Mouse (Mus musculus) colon, adult 2 months (tissue): ENCODE measurements around the gene Cox8b. TPM values are rescaled to one million over a fixed set of nuclear protein-coding genes. Genes with fewer than 3 reads are reported as not detected.

Experiments
- polyA plus RNA-seq: library from polyadenylated mRNA; depleted of rRNA; stranded (reverse); fragments of >200 nt; gene quantifications from 2 replicates; pipeline ENCODE4 v1.2.3, GENCODE M21; 2012; rRNA removed

The Cox8b gene
- 3.4 and 4.0 TPM in 2 replicates for polyA plus RNA-seq

DNA sequence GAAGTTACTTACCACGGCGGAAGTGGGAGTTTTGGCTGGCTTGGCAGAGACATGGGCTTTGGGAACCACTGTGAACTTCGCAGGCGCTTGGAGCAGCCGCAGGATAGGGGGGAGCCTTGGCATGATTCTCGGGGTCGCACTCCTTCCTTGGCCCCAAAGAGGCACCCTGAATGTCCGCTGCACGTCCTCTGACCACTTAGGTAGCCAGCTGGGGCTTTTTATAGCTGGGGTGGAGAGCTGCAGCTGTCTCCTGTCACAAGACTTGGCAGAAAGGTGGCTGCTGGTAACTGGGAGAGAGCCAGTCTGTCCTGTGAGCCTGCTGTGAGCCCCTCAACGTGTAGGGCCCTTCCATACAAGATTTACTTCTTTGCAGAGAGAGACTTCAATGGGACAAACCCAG lies at the start of gene Cox8b:
TSS of gene Cox8b (minus strand) at position 227 of the 400 bp plus-strand sequence.

DNA sequence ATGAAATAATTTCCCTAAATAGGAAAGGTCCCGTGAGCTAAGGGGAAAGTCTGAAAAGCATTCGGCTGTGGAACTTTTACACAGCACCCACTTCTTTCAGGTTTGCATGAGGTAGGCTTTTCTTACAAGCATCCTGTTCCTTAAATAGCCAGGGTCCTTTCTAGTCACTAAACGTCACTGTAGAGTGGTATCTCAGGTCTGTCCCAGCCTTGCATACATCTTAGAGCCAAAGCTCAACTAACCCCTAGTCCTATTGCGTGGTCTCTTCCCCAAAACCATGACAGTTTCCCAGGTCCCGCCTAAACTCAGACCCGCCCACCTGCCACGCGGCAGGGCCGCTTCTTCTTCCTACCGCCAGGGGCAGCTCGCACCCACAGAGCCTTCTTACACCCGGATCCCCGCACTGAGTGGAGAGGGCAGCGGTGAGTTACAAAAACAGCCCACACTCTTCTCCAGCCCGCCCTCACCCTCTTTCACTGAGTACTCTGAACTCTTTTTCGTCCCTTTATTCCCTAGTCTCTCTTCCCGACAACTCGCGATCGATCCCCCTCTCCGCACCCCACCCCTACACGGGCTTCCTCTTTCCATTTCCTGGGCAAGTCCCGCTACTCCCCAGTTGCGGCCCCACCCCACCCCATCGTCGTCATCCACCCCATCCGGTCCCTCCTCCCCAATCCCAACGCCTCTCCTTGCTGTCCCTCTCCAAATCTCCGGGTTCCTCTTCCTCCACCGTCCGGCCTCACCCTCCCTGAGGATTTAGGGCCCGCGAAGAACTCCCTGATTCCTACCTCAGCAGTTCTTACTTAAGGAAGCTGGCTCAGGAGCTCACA lies 41.2 kb upstream of the Cox8b start, which contains the start of gene Pgghg:
TSS of gene Pgghg (plus strand) at position 170 of the 830 bp plus-strand sequence.

DNA sequence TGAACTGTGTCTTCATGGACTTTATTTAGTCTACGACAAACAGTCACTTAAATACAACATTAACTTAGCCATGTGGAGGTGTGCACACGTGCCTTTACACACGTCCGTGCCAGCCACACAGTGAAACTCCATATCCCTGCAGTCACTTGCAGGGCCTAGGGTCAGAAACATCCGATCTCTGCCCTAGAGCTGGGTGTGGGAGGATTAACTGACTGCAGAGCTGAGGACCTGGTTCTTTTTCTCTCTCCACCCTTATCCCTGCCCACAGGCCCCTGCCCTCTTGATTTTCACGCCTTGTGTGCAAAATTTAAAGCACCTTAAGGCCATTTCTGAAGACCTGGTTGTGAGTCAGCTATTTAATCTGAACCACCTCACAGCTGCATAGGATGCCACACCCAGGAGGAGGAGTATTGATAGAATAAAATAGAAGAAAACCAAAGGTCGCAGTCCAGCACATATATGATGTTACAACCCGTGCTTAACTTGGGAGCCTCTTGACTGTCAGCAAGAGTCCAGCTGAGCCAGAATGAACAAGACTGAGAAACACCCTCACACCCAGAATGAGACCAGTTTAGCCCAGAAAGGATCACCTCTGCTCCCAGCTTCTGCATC lies 20.3 kb upstream of the Cox8b start, which contains the start of gene Nlrp6:
TSS of gene Nlrp6 (plus strand) at position 485 of the 612 bp plus-strand sequence.

DNA sequence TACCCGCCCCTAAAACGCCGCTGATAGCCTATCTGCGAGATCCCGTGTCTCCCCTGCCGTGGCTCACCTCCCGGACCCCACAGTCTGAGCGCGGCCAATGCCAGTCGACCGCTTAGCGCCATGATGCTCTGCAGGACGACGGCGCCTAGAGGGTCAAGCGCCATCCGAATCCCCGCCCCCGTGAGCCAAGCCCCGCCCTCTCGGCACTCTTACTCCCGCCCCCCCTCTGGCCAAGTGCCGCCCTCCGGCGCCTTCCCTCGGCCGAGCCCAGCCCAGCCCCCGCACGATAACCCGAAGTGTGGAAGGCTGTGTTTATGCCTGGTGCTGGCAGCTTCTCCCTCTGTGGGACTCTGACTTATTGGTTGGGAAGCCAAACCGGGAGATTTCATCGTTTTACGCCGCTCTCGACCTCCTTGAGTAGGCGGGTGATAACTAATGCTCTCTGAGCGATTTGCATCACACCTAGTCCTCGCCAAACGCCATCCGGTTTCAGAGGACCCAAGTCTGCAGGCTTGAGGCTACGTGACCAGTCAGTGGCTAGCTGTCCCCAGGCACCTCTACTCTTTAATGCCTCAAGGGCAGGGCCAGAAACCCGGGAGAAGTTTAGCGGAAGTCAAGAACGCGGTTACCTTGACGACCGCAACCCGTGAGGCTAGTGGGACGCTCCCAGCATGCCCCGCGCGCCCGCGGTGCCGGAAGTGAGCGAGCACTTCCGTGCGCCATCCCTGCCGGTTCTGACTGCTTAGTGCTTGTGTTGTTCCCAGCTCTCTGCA lies 18.4 kb downstream of the Cox8b start, which contains the start of the genes Psmd13 and Sirt3:
TSS of gene Psmd13 (plus strand) at position 273 of the 773 bp plus-strand sequence.
TSS of gene Sirt3 (minus strand) at position 614 of the 773 bp plus-strand sequence.

DNA sequence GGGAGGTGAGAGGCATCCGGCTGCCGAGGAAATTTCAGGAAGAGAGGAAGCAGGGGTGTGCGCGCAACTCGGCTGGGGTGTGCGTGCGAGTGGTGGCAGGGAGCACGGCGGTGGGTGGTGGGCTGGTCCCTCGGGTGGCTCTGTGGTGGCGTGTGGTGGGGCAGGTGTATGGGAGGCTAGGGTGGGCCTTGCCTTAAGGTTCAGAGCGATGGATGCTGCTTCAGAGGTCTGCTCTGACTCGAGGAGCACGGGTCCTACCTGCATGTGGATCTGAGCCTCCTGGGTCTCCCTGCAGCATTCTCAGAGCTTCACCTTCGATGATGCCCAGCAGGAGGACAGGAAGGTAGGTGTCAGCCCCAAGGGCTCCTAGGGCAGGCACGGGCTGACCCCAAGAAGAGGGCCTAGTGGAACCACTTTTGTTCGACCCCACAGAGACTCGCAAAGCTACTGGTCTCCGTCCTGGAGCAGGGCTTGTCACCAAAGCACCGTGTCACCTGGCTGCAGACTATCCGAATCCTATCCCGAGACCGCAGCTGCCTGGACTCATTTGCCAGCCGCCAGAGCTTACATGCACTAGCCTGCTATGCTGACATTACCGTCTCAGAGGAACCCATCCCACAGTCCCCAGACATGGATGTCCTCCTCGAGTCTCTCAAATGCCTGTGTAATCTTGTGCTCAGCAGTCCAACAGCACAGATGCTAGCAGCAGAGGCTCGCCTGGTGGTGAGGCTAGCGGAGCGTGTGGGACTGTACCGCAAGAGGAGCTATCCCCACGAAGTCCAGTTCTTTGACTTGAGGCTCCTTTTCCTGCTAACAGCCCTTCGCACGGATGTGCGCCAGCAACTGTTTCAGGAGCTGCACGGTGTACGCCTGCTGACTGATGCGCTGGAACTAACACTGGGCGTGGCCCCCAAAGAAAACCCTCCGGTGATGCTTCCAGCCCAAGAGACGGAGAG lies 42.4 kb downstream of the Cox8b start, which contains the start of gene Bet1l:
TSS of gene Bet1l (minus strand) at position 28 of the 956 bp plus-strand sequence.

DNA sequence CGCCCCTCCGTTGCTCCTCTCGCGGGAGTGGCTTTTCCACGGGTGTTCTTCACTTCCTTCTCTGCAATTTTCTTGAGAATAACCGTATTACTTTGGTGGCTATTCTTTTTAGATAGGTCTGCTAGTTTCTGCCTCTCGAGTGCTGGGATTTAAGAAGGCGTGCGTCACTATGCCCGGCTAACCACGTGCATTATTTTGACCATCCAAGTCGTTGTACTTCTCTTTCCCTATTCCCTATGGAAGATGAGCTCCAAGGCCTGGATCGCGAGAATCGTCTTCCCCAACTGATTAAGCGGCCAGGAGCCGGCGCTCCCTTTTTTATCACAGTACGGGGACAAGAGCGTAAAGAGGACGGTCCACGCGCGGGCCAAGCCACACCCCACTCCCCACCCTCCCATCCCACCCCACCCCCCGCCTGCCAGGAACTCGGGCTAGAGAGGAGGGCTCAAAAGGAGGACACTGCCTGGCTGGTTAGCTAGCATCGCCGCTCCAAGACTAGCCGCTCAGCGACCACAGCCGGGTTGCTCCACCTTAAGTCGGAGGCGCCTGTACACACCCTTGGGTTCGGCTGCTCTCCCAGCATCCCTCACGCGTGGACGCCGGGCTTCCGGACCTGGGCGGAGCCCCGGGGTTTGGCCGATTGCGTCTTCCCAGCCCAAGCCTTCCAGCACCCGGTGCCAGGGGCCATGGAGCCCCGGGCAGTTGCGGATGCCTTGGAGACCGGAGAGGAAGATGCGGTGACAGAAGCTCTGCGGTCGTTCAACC lies 43.3 kb downstream of the Cox8b start, which contains the start of gene Ric8a:
TSS of gene Ric8a (plus strand) at position 173 of the 765 bp plus-strand sequence.

DNA sequence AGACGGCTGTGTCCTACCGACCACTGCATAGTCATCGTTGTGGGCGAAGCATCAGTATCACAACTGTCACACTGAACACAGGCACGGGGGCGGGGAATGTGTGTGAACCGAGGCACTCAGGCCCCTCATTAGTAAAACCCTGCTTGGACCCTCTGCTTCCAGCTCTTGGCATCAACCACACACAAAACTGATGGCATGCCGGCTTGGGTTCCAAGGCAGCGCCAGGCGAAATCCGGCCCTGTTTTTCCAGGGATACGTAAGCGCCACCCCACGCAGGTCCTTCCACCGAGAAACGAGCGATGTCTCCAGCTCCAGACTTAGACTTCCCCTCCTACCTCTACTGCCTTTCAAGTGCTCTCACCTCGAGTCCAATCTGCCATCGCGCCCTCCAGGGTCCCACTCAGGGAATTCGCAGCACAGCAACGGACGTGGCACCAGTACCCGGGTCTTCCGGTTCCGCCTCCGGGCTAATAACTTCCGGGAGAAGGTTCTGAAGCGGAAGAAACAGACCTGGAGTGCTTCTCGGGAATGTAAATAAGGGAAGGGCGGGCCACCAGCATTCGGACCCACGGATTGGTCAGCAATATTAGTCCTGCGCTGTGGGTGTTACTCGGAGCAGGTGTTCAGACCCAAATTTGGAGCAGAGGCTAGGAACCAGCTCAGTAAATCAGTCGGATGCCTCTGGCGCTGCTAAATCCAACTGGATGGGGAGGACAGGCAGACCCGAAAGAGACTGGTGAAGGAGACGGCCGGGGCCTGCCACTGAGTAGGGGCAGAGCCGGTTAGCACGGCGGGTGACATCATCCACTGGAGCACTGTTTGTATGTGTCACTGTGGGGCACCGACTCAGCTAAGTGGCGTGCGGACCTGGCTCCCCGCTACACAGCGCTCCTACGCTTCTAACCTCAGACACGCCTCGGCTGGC lies 44.1 kb downstream of the Cox8b start, which contains the start of gene Gm45785:
TSS of gene Gm45785 (minus strand) at position 472 of the 925 bp plus-strand sequence.

Other genes starting within 250 kb of the Cox8b start
- not detected in 2 replicates for gene Olfr539, start 240.5 kb downstream of the Cox8b start, polyA plus RNA-seq
- not detected in 2 replicates for gene Olfr45, start 218.5 kb downstream of the Cox8b start, polyA plus RNA-seq
- not detected in 2 replicates for gene Olfr541, start 203.2 kb downstream of the Cox8b start, polyA plus RNA-seq
- gene Cyp2e1, start 136.7 kb downstream of the Cox8b start, polyA plus RNA-seq, result 0.91 and 3.0 TPM in 2 replicates
- gene Syce1, start 112.6 kb downstream of the Cox8b start, polyA plus RNA-seq, result 0.07 and 0.17 TPM in 2 replicates
- 0.09 and 0.19 TPM in 2 replicates for gene Zfp941, start 78.3 kb downstream of the Cox8b start, polyA plus RNA-seq
- 63.2 and 78.4 TPM in 2 replicates for gene Urah, start 65.4 kb downstream of the Cox8b start, polyA plus RNA-seq
- not detected in 2 replicates for gene Scgb1c1, start 54.9 kb downstream of the Cox8b start, polyA plus RNA-seq
- not detected in 2 replicates for gene Odf3, start 52.6 kb downstream of the Cox8b start, polyA plus RNA-seq
- gene Gm45785, start 44.1 kb downstream of the Cox8b start, polyA plus RNA-seq, result 2.8 TPM in 1 of 2 replicates, not detected in the other
- gene Ric8a, start 43.5 kb downstream of the Cox8b start, polyA plus RNA-seq, result 109 and 117 TPM in 2 replicates
- gene Bet1l, start 42.9 kb downstream of the Cox8b start, polyA plus RNA-seq, result 23.7 and 24.1 TPM in 2 replicates
- 53.8 and 58.2 TPM in 2 replicates for gene Psmd13, start 18.5 kb downstream of the Cox8b start, polyA plus RNA-seq
- gene Sirt3, start 18.1 kb downstream of the Cox8b start, polyA plus RNA-seq, result 29.5 and 34.3 TPM in 2 replicates
- gene Nlrp6, start 20.5 kb upstream of the Cox8b start, polyA plus RNA-seq, result 82.3 and 99.4 TPM in 2 replicates
- 40.3 and 53.5 TPM in 2 replicates for gene Pgghg, start 40.9 kb upstream of the Cox8b start, polyA plus RNA-seq
- gene Ifitm5, start 49.8 kb upstream of the Cox8b start, polyA plus RNA-seq, result 1.5 and 1.6 TPM in 2 replicates
- not detected in 2 replicates for gene Gm45717, start 55.5 kb upstream of the Cox8b start, polyA plus RNA-seq
- gene Ifitm2, start 55.5 kb upstream of the Cox8b start, polyA plus RNA-seq, result 481 and 681 TPM in 2 replicates
- 83.6 and 107 TPM in 2 replicates for gene Ifitm1, start 66.8 kb upstream of the Cox8b start, polyA plus RNA-seq
- gene Ifitm3, start 110.3 kb upstream of the Cox8b start, polyA plus RNA-seq, result 135 and 161 TPM in 2 replicates
- gene Ifitm6, start 117.5 kb upstream of the Cox8b start, polyA plus RNA-seq, result 1.1 and 2.9 TPM in 2 replicates
- gene Gm17387, start 128.7 kb upstream of the Cox8b start, polyA plus RNA-seq, result not detected in 2 replicates
- 3.7 and 5.0 TPM in 2 replicates for gene B4galnt4, start 160.7 kb upstream of the Cox8b start, polyA plus RNA-seq
- 141 and 148 TPM in 2 replicates for gene Pkp3, start 177.8 kb upstream of the Cox8b start, polyA plus RNA-seq
- 41.9 and 54.5 TPM in 2 replicates for gene Sigirr, start 200.1 kb upstream of the Cox8b start, polyA plus RNA-seq
- 60.4 and 80.5 TPM in 2 replicates for gene Ano9, start 217.4 kb upstream of the Cox8b start, polyA plus RNA-seq
- gene Ptdss2, start 221.9 kb upstream of the Cox8b start, polyA plus RNA-seq, result 29.2 and 32.7 TPM in 2 replicates